25 mouse cellular contexts compared by ENCODE assay signal in genomic region chr1:86345069-86345468, GRCm38 (mm10). TPM values are rescaled to one million over a fixed set of nuclear protein-coding genes. Genes with fewer than 3 reads are reported as not detected.
A peak's percentile ranks its signal among the peaks of the same experiment; 100 is the strongest.
DNase-seq lines count a peak whose midpoint lies in the region; ATAC-seq and TF ChIP-seq lines count a peak whose summit lies in the region.
"Had no signal": no experiment of that assay in that cellular context is flagged by ENCODE, and none has a peak within 500 bp of the region (broad histone marks: within the 10 kb centered on the region; RNA-seq: fewer than 3 reads in every experiment).

No protein-coding gene starts in this region.

- ATAC-seq in midbrain, embryonic 11.5 days (ENCODE audit: low FRiP score) = no peak
- ATAC-seq in midbrain, embryonic 16.5 days = no peak
- ATAC-seq in hindbrain, embryonic 12.5 days (ENCODE audit: low FRiP score) = no peak
- ATAC-seq: forebrain, embryonic 15.5 days; hindbrain, postnatal 0 days; intestine, embryonic 15.5 days; lung, postnatal 0 days had no signal

- H3K4me3 ChIP-seq in midbrain, embryonic 11.5 days (ENCODE audit: low read depth, low read length) = no peak overlapping the region
- H3K4me3 ChIP-seq in midbrain, embryonic 16.5 days (ENCODE audit: low read depth, low read length) = no peak overlapping the region
- H3K4me3 ChIP-seq in bone marrow, adult 2 months (replicated peaks; ENCODE audit: control insufficient read depth, low read depth, low read length) = no peak overlapping the region
- no peak overlapping the region for H3K4me3 ChIP-seq in hindbrain, embryonic 12.5 days
- H3K4me3 ChIP-seq: embryonic facial prominence, embryonic 13.5 days; forebrain, embryonic 10.5 days; forebrain, embryonic 15.5 days; intestine, embryonic 15.5 days; layer of hippocampus, adult 2 months; neural tube, embryonic 12.5 days had no signal

- H3K4me2 ChIP-seq in midbrain, embryonic 11.5 days = no peak overlapping the region
- H3K4me2 ChIP-seq in midbrain, embryonic 16.5 days (ENCODE audit: low read length) = no peak overlapping the region
- H3K4me2 ChIP-seq in hindbrain, embryonic 12.5 days (replicated peaks) = no peak overlapping the region
- H3K4me2 ChIP-seq: embryonic facial prominence, embryonic 13.5 days; forebrain, embryonic 15.5 days; intestine, embryonic 15.5 days; neural tube, embryonic 12.5 days had no signal

- no peak for TF ChIP-seq CTCF in bone marrow, adult 2 months (IDR thresholded peaks at IDR 0.05; ENCODE audit: control insufficient read depth, insufficient read depth, low read length)

- H3K27me3 ChIP-seq in midbrain, embryonic 11.5 days (ENCODE audit: control insufficient read depth, insufficient read depth, low read length) = no peaks in the 10 kb centered on the region
- H3K27me3 ChIP-seq in midbrain, embryonic 16.5 days (ENCODE audit: control insufficient read depth, insufficient read depth, low read depth, low read length) = no peaks in the 10 kb centered on the region
- no peaks in the 10 kb centered on the region for H3K27me3 ChIP-seq in hindbrain, embryonic 12.5 days
- H3K27me3 ChIP-seq: embryonic facial prominence, embryonic 13.5 days; forebrain, embryonic 15.5 days; intestine, embryonic 15.5 days; neural tube, embryonic 12.5 days had no signal

- H3K4me1 ChIP-seq in midbrain, embryonic 11.5 days (ENCODE audit: control insufficient read depth, insufficient read depth, low read length) = no peaks in the 10 kb centered on the region
- H3K4me1 ChIP-seq in midbrain, embryonic 16.5 days (ENCODE audit: control insufficient read depth, insufficient read depth, low read length) = no peaks in the 10 kb centered on the region
- H3K4me1 ChIP-seq in bone marrow, adult 2 months (ENCODE audit: control insufficient read depth, insufficient read depth, low read length) = peaks cover 2% of the 10 kb centered on the region
- no peaks in the 10 kb centered on the region for H3K4me1 ChIP-seq in hindbrain, embryonic 12.5 days
- H3K4me1 ChIP-seq: embryonic facial prominence, embryonic 13.5 days; forebrain, embryonic 10.5 days; forebrain, embryonic 15.5 days; intestine, embryonic 15.5 days; neural tube, embryonic 12.5 days had no signal

- DNase-seq in cerebellum, adult 9-10 months = peak; percentile 6
- no peak for DNase-seq in cerebellum, adult 9-11 months
- DNase-seq in midbrain, embryonic 11.5 days (ENCODE audit: low spot score, missing footprints) = peak; percentile 80
- no peak for DNase-seq in gastrocnemius, adult 18-20 months (ENCODE audit: low spot score)
- DNase-seq: adrenal gland, postnatal 36 days; cerebellum, postnatal 10 days; gastrocnemius, postnatal 10 days; kidney, adult 2 months; kidney, postnatal 36 days; left cerebral cortex, postnatal 4 days; midbrain, embryonic 14.5 days; right cerebral cortex, adult 18-20 months; spleen, adult 18-20 months had no signal

- WGBS in midbrain, embryonic 11.5 days = 95% methylated on average over 4 of the region's 4 CpGs
- WGBS in midbrain, embryonic 16.5 days = 96% methylated on average over 4 of the region's 4 CpGs
- 68% methylated on average over 4 of the region's 4 CpGs for WGBS in bone marrow, adult 2 months
- 93% methylated on average over 4 of the region's 4 CpGs for WGBS in hindbrain, embryonic 12.5 days

- H3K27ac ChIP-seq in midbrain, embryonic 11.5 days (ENCODE audit: low read depth, low read length) = no peak overlapping the region
- no peak overlapping the region for H3K27ac ChIP-seq in midbrain, embryonic 16.5 days (ENCODE audit: low read length)
- peak overlapping the region; percentile 55; the same call in 1 of the 2 replicates for H3K27ac ChIP-seq in bone marrow, adult 2 months (ENCODE audit: control insufficient read depth, insufficient read depth, low read depth, low read length, poor library complexity)
- no peak overlapping the region for H3K27ac ChIP-seq in hindbrain, embryonic 12.5 days
- H3K27ac ChIP-seq: embryonic facial prominence, embryonic 13.5 days; forebrain, embryonic 10.5 days; forebrain, embryonic 15.5 days; hindbrain, postnatal 0 days; intestine, embryonic 15.5 days; layer of hippocampus, adult 2 months; neural tube, embryonic 12.5 days had no signal

- no peaks in the 10 kb centered on the region for H3K9me3 ChIP-seq in midbrain, embryonic 11.5 days (ENCODE audit: control insufficient read depth, low read length)
- no peaks in the 10 kb centered on the region for H3K9me3 ChIP-seq in midbrain, embryonic 16.5 days (replicated peaks; ENCODE audit: control insufficient read depth, low read length, poor library complexity, severe bottlenecking)
- H3K9me3 ChIP-seq in hindbrain, embryonic 12.5 days (replicated peaks) = no peaks in the 10 kb centered on the region
- H3K9me3 ChIP-seq: embryonic facial prominence, embryonic 13.5 days; forebrain, embryonic 10.5 days; forebrain, embryonic 15.5 days; intestine, embryonic 15.5 days; neural tube, embryonic 12.5 days had no signal

- TF ChIP-seq POLR2A in bone marrow, adult 2 months (IDR thresholded peaks at IDR 0.05; ENCODE audit: borderline replicate concordance, control insufficient read depth, low read depth, low read length) = no peak

- H3K36me3 ChIP-seq in midbrain, embryonic 11.5 days (ENCODE audit: control insufficient read depth, insufficient read depth, low read length) = peaks cover 13% of the 10 kb centered on the region
- H3K36me3 ChIP-seq in midbrain, embryonic 16.5 days (ENCODE audit: control insufficient read depth, insufficient read depth, low read length) = peaks cover 11% of the 10 kb centered on the region
- H3K36me3 ChIP-seq in hindbrain, embryonic 12.5 days = peaks cover 27% of the 10 kb centered on the region

- no peak overlapping the region for H3K9ac ChIP-seq in midbrain, embryonic 11.5 days (ENCODE audit: low read length)
- H3K9ac ChIP-seq in midbrain, embryonic 16.5 days (ENCODE audit: low read depth, low read length) = no peak overlapping the region
- no peak overlapping the region for H3K9ac ChIP-seq in hindbrain, embryonic 12.5 days
- H3K9ac ChIP-seq: embryonic facial prominence, embryonic 13.5 days; forebrain, embryonic 15.5 days; intestine, embryonic 15.5 days; neural tube, embryonic 12.5 days had no signal

RNA-seq across cellular contexts. Expression of gene Ncl, which starts 14.1 kb away (rescaled TPM):
- 339 and 375 TPM in 2 replicates for polyA plus RNA-seq in midbrain, embryonic 11.5 days (2014; fragmentation: Nextera tagmentation; extraction: Ambion mirVana)
- 195 and 213 TPM in 2 replicates for polyA plus RNA-seq in midbrain, embryonic 16.5 days (2015; fragmentation: Nextera tagmentation; extraction: Ambion mirVana)
- 330 and 503 TPM in 2 replicates for polyA plus RNA-seq in bone marrow, adult 2 months (2011; ENCODE audit: insufficient read depth, insufficient read length, low replicate concordance, missing spikeins)
- total RNA-seq in gastrocnemius, adult 18-20 months (2021) = 100 to 1,000 TPM in 1 of 2 experiments, 10 to 100 TPM in 1; 99.3 to 113 TPM
- polyA plus RNA-seq in hindbrain, embryonic 12.5 days (2016; fragmentation: Nextera tagmentation; extraction: Ambion mirVana) = 345 and 366 TPM in 2 replicates

RNA-seq across cellular contexts. Expression of gene B3gnt7, which starts 42.4 kb away (rescaled TPM):
- 2.0 and 2.5 TPM in 2 replicates for polyA plus RNA-seq in midbrain, embryonic 11.5 days (2014; fragmentation: Nextera tagmentation; extraction: Ambion mirVana)
- polyA plus RNA-seq in midbrain, embryonic 16.5 days (2015; fragmentation: Nextera tagmentation; extraction: Ambion mirVana) = 9.0 and 10.8 TPM in 2 replicates
- 0.63 and 2.4 TPM in 2 replicates for polyA plus RNA-seq in bone marrow, adult 2 months (2011; ENCODE audit: insufficient read depth, insufficient read length, low replicate concordance, missing spikeins)
- total RNA-seq in gastrocnemius, adult 18-20 months (2021) = not detected
- 4.0 and 4.5 TPM in 2 replicates for polyA plus RNA-seq in hindbrain, embryonic 12.5 days (2016; fragmentation: Nextera tagmentation; extraction: Ambion mirVana)
- total RNA-seq: liver, adult 2 months had no signal

Comparison
In these comparisons a context has a peak if more than half of its experiments do, and no peak if none do; other contexts are left out.
1. DNase-seq: peak in cerebellum, adult 9-10 months (single experiment) and midbrain, embryonic 11.5 days (single experiment); none in cerebellum, adult 9-11 months (single experiment) and gastrocnemius, adult 18-20 months (single experiment).